Mouse (Mus musculus): ENCODE measurements around the gene Olfr24. TPM values are rescaled to one million over a fixed set of nuclear protein-coding genes. Genes with fewer than 3 reads are reported as not detected.
"Not testable (repeated sequence)": the region's sequence is repeated elsewhere in the genome, so short reads cannot be mapped to it uniquely, and the experiment has no call there.

Olfr24 gene
- total RNA-seq (2021): not detected

DNA sequence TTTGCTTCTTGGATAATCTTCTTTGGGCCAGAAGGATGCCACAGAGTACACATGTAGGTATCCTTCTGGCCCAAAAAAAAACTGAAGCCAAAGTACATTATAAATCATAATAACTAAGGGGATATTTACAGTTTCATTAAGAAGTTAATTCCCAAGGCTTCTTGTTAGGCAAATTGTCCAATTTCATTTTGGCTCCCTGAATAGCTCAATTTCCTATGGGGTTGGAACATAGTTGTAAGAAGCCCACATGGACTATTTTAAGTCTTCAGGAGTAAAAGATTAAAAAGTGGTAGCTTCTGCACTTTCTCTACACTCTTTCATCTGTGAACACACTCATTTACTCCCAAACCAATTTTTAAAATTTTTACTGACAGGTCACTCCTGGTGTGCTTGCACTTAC lies at the start of gene Olfr24:
Gene Olfr24, minus strand, starts transcription at position 101 of the 400 bp plus-strand sequence.
- no peak for DNase-seq

DNA sequence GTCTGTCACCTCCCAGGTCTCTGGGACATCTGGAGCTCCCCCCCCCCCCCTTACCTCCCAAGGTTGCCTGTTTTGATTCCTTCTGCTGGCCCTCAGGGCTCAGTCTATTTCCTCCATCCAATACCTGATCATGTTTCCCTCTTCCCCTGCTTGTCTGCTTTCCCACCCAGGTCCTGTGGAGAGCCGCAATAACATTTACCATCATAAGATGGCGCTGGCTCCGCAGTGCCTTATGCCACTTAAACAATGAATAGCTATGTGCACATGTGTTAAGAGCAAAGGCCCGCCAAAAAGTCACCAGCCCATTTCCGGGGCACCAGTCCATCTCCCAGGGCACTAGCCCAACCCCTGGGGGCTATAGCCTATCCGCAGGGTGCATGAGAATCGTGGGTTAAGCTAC lies 21.5 kb upstream of the Olfr24 start:
- DNase-seq: no peak

GRCm38 (mm10) chr9:18779476-18779875 lies 15.7 kb upstream of the Olfr24 start:
- peak; percentile 31 to 66 for DNase-seq

GRCm38 (mm10) chr9:18778981-18779380 lies 15.2 kb upstream of the Olfr24 start:
- DNase-seq: no peak

GRCm38 (mm10) chr9:18755595-18755994 lies 8.2 kb downstream of the Olfr24 start:
- DNase-seq: no peak

DNA sequence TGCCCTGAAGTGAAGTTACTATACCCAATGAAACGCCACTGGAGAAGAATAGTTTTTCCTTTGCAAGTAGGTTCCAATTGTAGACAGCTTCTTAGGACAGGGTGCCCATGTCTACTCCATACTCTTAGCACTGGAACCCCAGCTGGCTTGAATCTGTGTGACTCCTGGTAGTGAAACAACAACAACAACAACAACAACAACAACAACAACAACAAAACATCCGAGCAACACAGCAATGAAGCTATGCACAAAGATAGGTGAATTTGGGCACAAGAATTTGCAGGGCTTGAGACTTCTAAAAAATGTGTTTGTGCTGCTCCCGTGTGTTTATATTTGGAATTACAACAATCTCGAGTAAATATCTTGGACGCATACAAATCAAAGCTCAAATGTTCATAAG lies 19.2 kb downstream of the Olfr24 start:
- peak in 1 of 2 experiments; percentile 1 for DNase-seq

GRCm38 (mm10) chr9:18734177-18734576 lies 29.6 kb downstream of the Olfr24 start:
- DNase-seq: not testable (repeated sequence)

DNA sequence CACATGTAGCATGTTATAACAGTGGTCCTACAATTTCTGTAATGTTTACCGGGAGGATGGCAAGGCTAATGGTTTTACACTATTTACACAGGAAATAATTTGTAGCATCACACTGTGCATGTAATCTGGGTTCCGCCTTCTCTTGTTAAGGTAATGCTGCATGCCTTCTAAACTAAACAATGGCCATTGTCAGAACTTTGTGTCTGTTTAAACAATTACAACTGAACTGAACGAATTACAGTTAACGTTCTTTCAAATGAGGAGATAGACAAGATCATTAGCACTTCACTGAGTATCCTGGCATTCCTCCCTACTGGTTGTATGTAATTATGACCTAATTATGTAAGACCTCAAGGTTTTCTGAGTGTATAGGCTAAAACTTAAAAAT lies 41.1 kb downstream of the Olfr24 start:
- no peak for DNase-seq

DNA sequence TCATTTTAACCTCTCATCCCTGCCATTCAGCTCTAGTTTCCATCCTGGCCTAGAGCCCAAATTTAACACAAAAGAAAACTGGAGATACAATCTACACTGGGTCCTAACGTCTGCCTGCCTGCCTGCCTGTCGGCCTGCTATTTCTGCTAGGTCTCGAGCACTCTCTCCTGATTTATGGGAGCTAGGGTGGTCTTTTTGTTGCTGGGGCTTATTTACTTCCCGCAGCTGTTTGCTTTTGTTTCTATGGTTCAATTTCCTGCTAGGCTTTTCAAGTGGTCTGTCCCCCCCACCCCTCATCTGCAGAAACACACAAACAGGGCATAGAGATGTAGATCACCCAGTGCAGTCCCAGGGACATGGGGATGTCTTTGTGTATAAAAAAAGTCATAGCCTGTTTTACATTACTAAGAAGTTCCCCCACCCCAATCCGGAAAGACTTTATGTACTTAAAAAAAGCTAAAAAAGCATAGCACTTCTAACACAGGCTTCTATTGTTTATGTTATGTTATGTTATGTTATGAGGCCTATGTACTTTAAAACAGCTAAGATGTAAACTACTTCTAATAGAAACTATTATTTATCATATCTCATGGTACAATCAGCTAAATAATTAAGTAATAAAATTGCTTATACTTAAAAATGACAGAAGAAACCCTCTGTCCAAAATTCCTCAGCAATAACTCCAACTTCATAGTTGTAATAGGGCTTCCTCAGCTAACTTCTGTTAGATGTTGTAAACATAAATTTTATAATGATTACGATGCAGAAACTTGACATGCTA lies 41.7 kb downstream of the Olfr24 start:
- no peak for DNase-seq

- no peak for DNase-seq
Measured at GRCm38 (mm10) chr9:18721011-18721410, 42.8 kb downstream of the Olfr24 start.

DNA sequence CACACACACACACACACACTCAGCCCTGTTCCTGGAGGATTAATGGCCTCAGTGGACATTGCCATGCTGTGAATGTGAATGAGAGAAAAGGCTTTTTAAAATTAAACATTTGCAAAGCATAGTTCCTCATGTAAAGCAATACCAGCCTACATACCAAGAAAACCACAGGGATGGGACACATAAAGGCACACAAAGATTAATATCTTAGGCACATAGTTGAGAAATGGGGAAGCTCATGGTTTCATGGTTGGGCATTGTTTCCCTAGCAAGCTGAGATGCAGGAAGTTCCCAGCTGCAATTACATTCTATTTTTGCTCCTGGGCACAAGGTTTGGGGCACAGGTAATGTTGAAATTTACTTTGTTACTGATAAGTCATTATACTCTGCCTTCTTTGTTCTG lies 58.2 kb downstream of the Olfr24 start:
- DNase-seq: no peak

Other genes with a start within 250 kb of the Olfr24 start
- not detected for gene Muc16, start 89.5 kb downstream of the Olfr24 start, total RNA-seq (2021)
- gene Olfr828, start 55.5 kb upstream of the Olfr24 start, total RNA-seq (2021): not detected
- gene Olfr829, start 90.9 kb upstream of the Olfr24 start, total RNA-seq (2021): not detected
- gene Olfr830, start 110.7 kb upstream of the Olfr24 start, total RNA-seq (2021): not detected
- gene Olfr832, start 173.1 kb upstream of the Olfr24 start, total RNA-seq (2021): not detected
- not detected for gene Olfr834, start 224.0 kb upstream of the Olfr24 start, total RNA-seq (2021)

Data from layer of hippocampus, postnatal 36 days (tissue).